Mouse (Mus musculus) liver, embryonic 14.5 days (tissue): ENCODE measurements at regions not wholly inside any gene's neighbourhood (a gene's known extent, or its start where the extent isn't known, plus 50 kb on each side); places are given as distances from the start of the nearest gene placed in this dataset.

Source experiments
- ATAC-seq: fragments of 200-750 bp; cut with Nextera tagmentation; 2 replicates; pipeline ENCODE4 v1.8.0; 2017; ENCODE audit warnings: moderate number of reproducible peaks, mild to moderate bottlenecking, moderate library complexity; ENCODE audit not compliant: insufficient read depth
- DNase-seq, 3 experiments: peaks; one replicate each; pipeline ENCODE4 v3.0.0-alpha.2; 2012 to 2013; ENCODE audit warnings: low read depth in 3 of 3, low spot score in 3 of 3
- H3K27ac ChIP-seq: fragments of 300-500 bp; sonication (generic); 2 replicates; pipeline ENCODE4 v1.5.1; 2014; ENCODE audit warnings: moderate library complexity, mild to moderate bottlenecking, control low read depth, inconsistent platforms
- H3K27me3 ChIP-seq: fragments of 300-500 bp; sonication (generic); 2 replicates; pipeline ENCODE4 v1.6.1; 2014; ENCODE audit warnings: mild to moderate bottlenecking, low read length, moderate library complexity; ENCODE audit not compliant: control insufficient read depth, insufficient read depth
- H3K36me3 ChIP-seq: fragments of 300-500 bp; sonication (generic); replicated peaks from 2 replicates; pipeline ENCODE4 v1.6.1; 2014; ENCODE audit warnings: low read depth; ENCODE audit not compliant: control insufficient read depth, insufficient read depth
- H3K4me1 ChIP-seq, 2 experiments: fragments of 200-500 bp in 1 of 2; fragments of 300-500 bp in 1 of 2; sonication (generic) in 1 of 2; replicated peaks; 2 replicates each; pipeline ENCODE4 v1.6.1; 2012 to 2014; ENCODE audit warnings: antibody characterized with exemption in 1 of 2, inconsistent platforms in 1 of 2, low read length in 1 of 2; ENCODE audit not compliant: control insufficient read depth in 2 of 2, insufficient read depth in 2 of 2
- H3K4me2 ChIP-seq: fragments of 300-500 bp; sonication (generic); 2 replicates; pipeline ENCODE4 v1.6.1; 2014; ENCODE audit warnings: low read depth, mild to moderate bottlenecking, control low read depth, moderate library complexity
- H3K4me3 ChIP-seq, 2 experiments: fragments of 200-500 bp in 1 of 2; fragments of 300-500 bp in 1 of 2; sonication (generic) in 1 of 2; 2 replicates each; pipeline ENCODE4 v1.5.1; 2012 to 2014; ENCODE audit warnings: low read depth in 2 of 2, low read length in 2 of 2, mild to moderate bottlenecking in 2 of 2, control low read depth in 1 of 2, inconsistent platforms in 1 of 2, moderate library complexity in 1 of 2; ENCODE audit not compliant: insufficient read depth in 1 of 2
- H3K9ac ChIP-seq: fragments of 300-500 bp; sonication (generic); replicated peaks from 2 replicates; pipeline ENCODE4 v1.6.1; 2014; ENCODE audit warnings: mild to moderate bottlenecking, control low read depth, moderate library complexity
- H3K9me3 ChIP-seq: fragments of 300-500 bp; sonication (generic); 2 replicates; pipeline ENCODE4 v1.6.1; 2016; ENCODE audit warnings: low read length, mixed read lengths; ENCODE audit not compliant: control insufficient read depth
- CTCF ChIP-seq: IDR thresholded peaks from 2 replicates; pipeline ENCODE4 v1.5.1; 2016; ENCODE audit warnings: antibody characterized with exemption, low read depth, control low read depth
- EP300 ChIP-seq: IDR thresholded peaks from 2 replicates; pipeline ENCODE4 v1.6.1; 2016; ENCODE audit warnings: antibody characterized with exemption, low read depth
- WGBS: fragments of 180-500 bp; shearing (Covaris S2); extraction: QIAGEN DNeasy Blood & Tissue Kit; methylation state at CpG from one replicate; pipeline ENCODE4 v1.1.7; 2014; ENCODE audit not compliant: insufficient replicate concordance; 5-methylcytosine and 5-hydroxymethylcytosine counted together

- TF ChIP-seq EP300 (no peak), CTCF (no peak)
- ATAC-seq = no peak
Observed at GRCm38 (mm10) chr2:55228131-55228797, 207.5 kb upstream of the Kcnj3 start.

GRCm38 (mm10) chr2:55231841-55232240 lies 203.9 kb upstream of the Kcnj3 start:
- WGBS = 71% methylated on average over 2 of the region's 2 CpGs
- no peak for ATAC-seq
- no peak overlapping the region for H3K9ac ChIP-seq

More at GRCm38 (mm10) chr2:55228131-55228797, 207.5 kb upstream of the Kcnj3 start:
- H3K4me1 ChIP-seq = no peaks in the 10 kb centered on the region
- H3K27me3 ChIP-seq = no peaks in the 10 kb centered on the region
- no peak overlapping the region for H3K27ac ChIP-seq
- 63% methylated on average over 7 of the region's 7 CpGs for WGBS
- no peaks in the 10 kb centered on the region for H3K9me3 ChIP-seq
- H3K4me3 ChIP-seq = no peak overlapping the region
- no peaks in the 10 kb centered on the region for H3K36me3 ChIP-seq
- no peak overlapping the region for H3K4me2 ChIP-seq
- no peak for DNase-seq
- no peak overlapping the region for H3K9ac ChIP-seq

GRCm38 (mm10) chr2:55253134-55253533 lies 182.6 kb upstream of the Kcnj3 start:
- H3K27me3 ChIP-seq = no peaks in the 10 kb centered on the region
- no peaks in the 10 kb centered on the region for H3K36me3 ChIP-seq
- no peaks in the 10 kb centered on the region for H3K4me1 ChIP-seq
- no peak overlapping the region for H3K27ac ChIP-seq
- no peak overlapping the region for H3K4me3 ChIP-seq
- DNase-seq = no peak
- ATAC-seq = no peak
- no peaks in the 10 kb centered on the region for H3K9me3 ChIP-seq
- no peak overlapping the region for H3K4me2 ChIP-seq
- TF ChIP-seq EP300 (no peak), CTCF (no peak)
- H3K9ac ChIP-seq = no peak overlapping the region

More at GRCm38 (mm10) chr2:55231841-55232240, 203.9 kb upstream of the Kcnj3 start:
- Histone ChIP-seq H3K4me3 (no peak overlapping the region), H3K27me3 (no peaks in the 10 kb centered on the region), H3K4me2 (no peak overlapping the region), H3K27ac (no peak overlapping the region), H3K9me3 (no peaks in the 10 kb centered on the region), H3K4me1 (no peaks in the 10 kb centered on the region), H3K36me3 (no peaks in the 10 kb centered on the region)
- TF ChIP-seq EP300 (no peak), CTCF (no peak)
- DNase-seq = no peak

- Histone ChIP-seq H3K4me1 (no peaks in the 10 kb centered on the region), H3K4me2 (no peak overlapping the region), H3K27me3 (no peaks in the 10 kb centered on the region), H3K36me3 (no peaks in the 10 kb centered on the region), H3K9ac (no peak overlapping the region), H3K4me3 (no peak overlapping the region), H3K27ac (no peak overlapping the region), H3K9me3 (no peaks in the 10 kb centered on the region)
- ATAC-seq = no peak
- DNase-seq = no peak
- TF ChIP-seq CTCF = no peak
- no peak for TF ChIP-seq EP300
- 37% methylated on average over 1 of the region's 1 CpGs for WGBS
Observed at GRCm38 (mm10) chr2:55262721-55263278, 173.0 kb upstream of the Kcnj3 start.

GRCm38 (mm10) chr2:55263847-55264449 lies 171.8 kb upstream of the Kcnj3 start:
- Histone ChIP-seq H3K9ac (no peak overlapping the region), H3K36me3 (no peaks in the 10 kb centered on the region), H3K27ac (no peak overlapping the region), H3K27me3 (no peaks in the 10 kb centered on the region), H3K4me3 (no peak overlapping the region), H3K4me2 (no peak overlapping the region), H3K4me1 (no peaks in the 10 kb centered on the region), H3K9me3 (no peaks in the 10 kb centered on the region)
- no peak for TF ChIP-seq CTCF
- TF ChIP-seq EP300 = no peak
- DNase-seq = no peak
- ATAC-seq = no peak
- WGBS = 53% methylated on average over 1 of the region's 2 CpGs
